Mouse (Mus musculus) midbrain, embryonic 10.5 days (tissue): ENCODE results near the gene Prss33. TPM values are rescaled to one million over a fixed set of nuclear protein-coding genes. Genes with fewer than 3 reads are reported as not detected.
"Not testable (repeated sequence)": the region's sequence is repeated elsewhere in the genome, so short reads cannot be mapped to it uniquely, and the experiment has no call there.

Experiments
- DNase-seq: peaks from one replicate; pipeline ENCODE4 v3.0.0-alpha.2; 2017; ENCODE audit warnings: low spot score
- H3K27ac ChIP-seq: fragments of 300-500 bp; sonication (generic); replicated peaks from 2 replicates; pipeline ENCODE4 v1.5.1; 2016; ENCODE audit warnings: mild to moderate bottlenecking
- H3K27me3 ChIP-seq: fragments of 300-500 bp; sonication (generic); 2 replicates; pipeline ENCODE4 v1.6.1; 2016; ENCODE audit warnings: low read depth, mild to moderate bottlenecking; ENCODE audit not compliant: poor library complexity, severe bottlenecking
- H3K36me3 ChIP-seq: fragments of 300-500 bp; sonication (generic); 2 replicates; pipeline ENCODE4 v1.6.1; 2016; ENCODE audit warnings: mild to moderate bottlenecking, moderate library complexity
- H3K4me1 ChIP-seq: fragments of 300-500 bp; sonication (generic); 2 replicates; pipeline ENCODE4 v1.6.1; 2016
- H3K4me3 ChIP-seq: fragments of 300-500 bp; sonication (generic); 2 replicates; pipeline ENCODE4 v1.5.1; 2016; ENCODE audit warnings: mild to moderate bottlenecking, moderate library complexity
- H3K9me3 ChIP-seq: fragments of 300-500 bp; sonication (generic); replicated peaks from 2 replicates; pipeline ENCODE4 v1.6.1; 2016; ENCODE audit warnings: mild to moderate bottlenecking
- WGBS: fragments of 180-500 bp; shearing (Covaris S2); methylation state at CpG from one replicate; pipeline ENCODE4 v1.1.7; 2016; 5-methylcytosine and 5-hydroxymethylcytosine counted together
- polyA plus RNA-seq: library from polyadenylated mRNA; unstranded; fragments of >200 nt; fragmentation: Nextera tagmentation; extraction: Ambion mirVana; gene quantifications from 2 replicates; pipeline ENCODE4 v1.2.1, GENCODE M21; 2016

Gene Prss33
- polyA plus RNA-seq, result 0.28 and 0.52 TPM in 2 replicates

- no peaks in the 10 kb centered on the region for H3K36me3 ChIP-seq
- H3K4me3 ChIP-seq, result no peak within 1 kb of the TSS
- H3K4me1 ChIP-seq, result peaks cover 12% of the 10 kb centered on the region
- H3K27me3 ChIP-seq, result peaks cover 12% of the 10 kb centered on the region
- no peak for DNase-seq
- peak within 1 kb of the TSS; percentile 71 for H3K27ac ChIP-seq
- no peaks in the 10 kb centered on the region for H3K9me3 ChIP-seq
- whole genome bisulfite sequencing, result 57% methylated on average over 8 of the region's 8 CpGs
These were observed at the start of gene Prss33 for GRCm38 (mm10) chr17:23836006-23836575. Gene Prss33, minus strand, starts transcription at chr17:23836056.

- H3K9me3 ChIP-seq, H3K4me1 ChIP-seq, H3K27me3 ChIP-seq, H3K4me3 ChIP-seq, H3K27ac ChIP-seq, DNase-seq, H3K36me3 ChIP-seq: not testable (repeated sequence)
- 79% methylated on average over 4 of the region's 4 CpGs for WGBS
These were observed 44.7 kb upstream of the Prss33 start, which contains the start of the genes Dcpp1 and Dcpp2 for GRCm38 (mm10) chr17:23880576-23880975. Gene Dcpp1, plus strand, starts transcription at chr17:23880876. Gene Dcpp2, plus strand, starts transcription at chr17:23880880.

- 93% methylated on average over 2 of the region's 2 CpGs for WGBS
- Histone ChIP-seq H3K4me1 (peaks cover 8% of the 10 kb centered on the region), H3K27me3 (no peaks in the 10 kb centered on the region), H3K36me3 (no peaks in the 10 kb centered on the region), H3K9me3 (no peaks in the 10 kb centered on the region), H3K27ac (no peak overlapping the region), H3K4me3 (no peak overlapping the region)
- DNase-seq, result no peak
These were observed 41.3 kb upstream of the Prss33 start for GRCm38 (mm10) chr17:23877166-23877565.

DNA sequence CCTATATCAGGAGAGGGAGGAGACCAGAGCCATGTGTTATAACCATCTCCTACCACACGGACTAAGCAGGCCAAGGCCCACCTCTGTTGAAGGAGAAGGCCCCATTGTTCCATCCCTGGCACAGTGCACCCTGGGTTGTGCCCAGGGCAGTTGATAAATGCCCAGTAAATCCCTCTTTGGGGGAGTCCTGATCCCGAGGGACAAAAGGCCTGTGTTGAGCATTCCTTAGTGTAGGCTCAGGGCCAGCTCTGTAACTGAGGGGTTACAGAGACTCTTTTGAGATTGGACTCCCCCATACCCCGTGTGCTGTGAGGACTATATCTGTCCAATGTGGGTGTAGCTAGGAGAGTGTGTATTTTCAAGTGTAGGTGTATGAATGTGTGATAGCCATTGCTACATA is 40.9 kb upstream of the Prss33 start:
- no peak for DNase-seq
- WGBS, result 66% methylated on average over 3 of the region's 3 CpGs
- Histone ChIP-seq H3K36me3 (no peaks in the 10 kb centered on the region), H3K27me3 (no peaks in the 10 kb centered on the region), H3K9me3 (no peaks in the 10 kb centered on the region), H3K27ac (no peak overlapping the region), H3K4me1 (peaks cover 8% of the 10 kb centered on the region), H3K4me3 (no peak overlapping the region)

DNA sequence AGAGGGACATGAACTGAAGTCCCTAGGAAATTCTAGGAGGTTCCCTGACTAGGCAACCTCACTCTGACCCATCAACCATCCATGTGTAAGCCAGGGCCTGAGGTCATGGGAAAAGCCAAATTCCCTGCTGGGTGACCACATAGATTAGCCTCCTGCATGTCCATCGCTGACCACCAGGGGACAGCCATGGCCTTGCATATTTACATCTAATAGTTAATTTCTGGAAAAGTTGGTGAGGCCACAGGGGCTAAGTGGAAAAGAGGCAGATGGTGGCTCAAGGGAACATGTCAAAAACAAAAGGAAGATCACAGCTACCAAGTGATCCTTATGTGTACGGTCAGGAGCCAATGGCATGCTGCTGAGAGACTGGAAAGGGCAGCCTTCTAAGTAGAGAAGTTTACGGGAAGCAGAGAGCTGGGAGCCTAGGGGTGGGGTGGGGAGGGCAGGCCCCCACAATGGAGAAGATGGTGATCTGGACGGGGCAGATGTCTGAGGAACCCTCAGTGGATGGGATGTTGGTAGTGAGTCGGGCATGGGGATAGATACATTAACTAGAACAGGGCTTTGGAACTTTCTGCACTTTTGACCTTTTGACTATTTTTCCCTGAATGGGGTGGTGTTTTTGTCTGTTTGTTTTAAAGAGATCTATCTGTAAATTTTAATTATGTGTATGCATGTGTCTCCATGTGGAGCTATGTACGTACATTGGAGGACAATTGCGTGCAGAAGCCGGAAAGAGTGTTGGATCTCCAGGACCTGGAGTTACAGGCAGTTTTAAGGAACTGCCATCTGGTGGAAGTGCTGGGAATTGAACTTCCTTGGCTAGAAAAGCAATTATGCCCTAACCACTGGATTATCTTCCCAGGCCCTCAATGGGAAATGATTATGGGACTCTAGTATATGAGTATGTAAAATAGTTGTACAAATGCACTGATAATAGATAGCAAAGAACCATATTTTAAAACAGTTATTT is 38.3 kb upstream of the Prss33 start:
- WGBS, result 55% methylated on average over 8 of the region's 8 CpGs
- H3K4me3 ChIP-seq, result no peak overlapping the region
- no peak overlapping the region; the same call in 1 of the 2 replicates for H3K27ac ChIP-seq
- no peaks in the 10 kb centered on the region for H3K36me3 ChIP-seq
- peaks cover 8% of the 10 kb centered on the region for H3K4me1 ChIP-seq
- peak; percentile 62 for DNase-seq
- no peaks in the 10 kb centered on the region for H3K27me3 ChIP-seq
- no peaks in the 10 kb centered on the region for H3K9me3 ChIP-seq

GRCm38 (mm10) chr17:23868513-23868912 is 32.7 kb upstream of the Prss33 start:
- no peak for DNase-seq
- Histone ChIP-seq H3K27me3 (no peaks in the 10 kb centered on the region), H3K4me1 (no peaks in the 10 kb centered on the region), H3K36me3 (no peaks in the 10 kb centered on the region), H3K4me3 (no peak overlapping the region), H3K9me3 (no peaks in the 10 kb centered on the region), H3K27ac (no peak overlapping the region)
- WGBS, result 87% methylated on average over 11 of the region's 11 CpGs

DNA sequence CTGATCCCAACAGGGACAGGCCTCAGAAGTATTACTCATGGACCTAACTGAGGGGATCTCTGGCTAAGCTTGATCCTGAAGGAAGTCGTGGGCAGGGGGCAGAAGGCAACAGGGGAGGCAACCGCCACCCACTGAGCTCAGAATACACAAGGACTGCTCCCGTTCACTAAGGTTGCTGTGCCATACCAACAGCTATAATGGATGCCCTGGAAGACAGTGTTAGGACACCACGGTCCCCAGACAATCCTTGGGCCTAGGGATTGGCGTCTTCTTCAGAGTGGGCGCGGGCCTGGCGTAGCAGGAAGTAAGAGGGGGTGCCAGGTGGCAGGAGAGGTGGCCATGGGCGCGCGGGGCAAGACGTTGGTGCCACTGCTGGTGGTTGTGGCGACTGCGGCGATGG is 31.9 kb upstream of the Prss33 start, which contains the start of gene Prss21:
Gene Prss21 (plus strand): TSS at position 301 of the 400 bp plus-strand sequence.
- H3K4me3 ChIP-seq, result no peak within 1 kb of the TSS
- H3K9me3 ChIP-seq, result no peaks in the 10 kb centered on the region
- H3K36me3 ChIP-seq, result no peaks in the 10 kb centered on the region
- H3K27me3 ChIP-seq, result no peaks in the 10 kb centered on the region
- WGBS, result 86% methylated on average over 15 of the region's 15 CpGs
- no peaks in the 10 kb centered on the region for H3K4me1 ChIP-seq
- no peak within 1 kb of the TSS for H3K27ac ChIP-seq
- DNase-seq, result no peak

DNA sequence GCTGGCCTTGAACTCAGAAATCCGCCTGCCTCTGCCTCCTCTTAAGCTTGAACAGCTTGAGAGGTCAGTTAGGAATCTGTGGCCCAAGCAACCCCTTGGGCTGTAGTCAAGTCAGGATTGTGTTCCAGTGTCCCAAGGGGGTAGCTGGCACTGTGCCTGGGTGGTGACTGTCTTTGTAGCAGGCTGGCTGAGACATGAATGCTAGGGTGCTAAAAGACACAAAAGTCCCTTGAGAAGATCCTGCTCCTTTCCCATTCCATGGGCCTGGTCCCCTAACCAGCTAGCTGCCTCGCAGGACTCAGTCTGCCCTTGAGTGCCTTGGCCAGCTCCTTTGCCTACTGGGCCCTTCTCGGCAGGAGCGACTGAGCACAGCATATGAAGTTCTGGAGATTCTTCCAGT is 27.1 kb upstream of the Prss33 start:
- 83% methylated on average over 4 of the region's 4 CpGs for WGBS

GRCm38 (mm10) chr17:23857913-23858312 is 22.1 kb upstream of the Prss33 start:
- no peaks in the 10 kb centered on the region for H3K36me3 ChIP-seq
- 87% methylated on average over 2 of the region's 2 CpGs for WGBS
- no peaks in the 10 kb centered on the region for H3K27me3 ChIP-seq
- no peaks in the 10 kb centered on the region for H3K4me1 ChIP-seq
- H3K9me3 ChIP-seq, result no peaks in the 10 kb centered on the region
- H3K4me3 ChIP-seq, result no peak overlapping the region
- H3K27ac ChIP-seq, result no peak overlapping the region
- DNase-seq, result no peak

More for the DNA sequence above, 27.1 kb upstream of the Prss33 start:
- Histone ChIP-seq H3K9me3 (no peaks in the 10 kb centered on the region), H3K27ac (no peak overlapping the region), H3K4me3 (no peak overlapping the region), H3K27me3 (no peaks in the 10 kb centered on the region), H3K4me1 (no peaks in the 10 kb centered on the region), H3K36me3 (no peaks in the 10 kb centered on the region)
- no peak for DNase-seq

DNA sequence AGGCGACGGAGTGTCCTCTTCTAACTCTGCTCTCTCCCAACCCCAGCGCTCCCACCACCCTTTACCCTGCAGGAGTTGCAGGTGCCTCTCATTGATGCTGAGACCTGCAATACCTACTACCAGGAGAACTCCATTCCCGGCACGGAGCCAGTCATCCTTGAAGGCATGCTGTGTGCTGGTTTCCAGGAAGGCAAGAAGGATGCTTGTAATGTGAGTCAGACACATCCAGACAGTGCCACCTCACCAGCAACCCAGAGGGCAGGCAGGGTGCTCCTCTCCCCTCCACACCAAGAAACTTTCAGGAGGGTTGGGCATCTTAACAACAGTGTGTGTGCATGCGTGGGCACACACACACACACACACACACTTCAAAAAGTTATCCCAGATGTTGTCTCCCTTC is 21.3 kb upstream of the Prss33 start:
- H3K27me3 ChIP-seq, result no peaks in the 10 kb centered on the region
- H3K4me1 ChIP-seq, result no peaks in the 10 kb centered on the region
- no peak overlapping the region for H3K4me3 ChIP-seq
- no peak for DNase-seq
- no peaks in the 10 kb centered on the region for H3K36me3 ChIP-seq
- WGBS, result 88% methylated on average over 6 of the region's 6 CpGs
- H3K9me3 ChIP-seq, result no peaks in the 10 kb centered on the region
- no peak overlapping the region for H3K27ac ChIP-seq

DNA sequence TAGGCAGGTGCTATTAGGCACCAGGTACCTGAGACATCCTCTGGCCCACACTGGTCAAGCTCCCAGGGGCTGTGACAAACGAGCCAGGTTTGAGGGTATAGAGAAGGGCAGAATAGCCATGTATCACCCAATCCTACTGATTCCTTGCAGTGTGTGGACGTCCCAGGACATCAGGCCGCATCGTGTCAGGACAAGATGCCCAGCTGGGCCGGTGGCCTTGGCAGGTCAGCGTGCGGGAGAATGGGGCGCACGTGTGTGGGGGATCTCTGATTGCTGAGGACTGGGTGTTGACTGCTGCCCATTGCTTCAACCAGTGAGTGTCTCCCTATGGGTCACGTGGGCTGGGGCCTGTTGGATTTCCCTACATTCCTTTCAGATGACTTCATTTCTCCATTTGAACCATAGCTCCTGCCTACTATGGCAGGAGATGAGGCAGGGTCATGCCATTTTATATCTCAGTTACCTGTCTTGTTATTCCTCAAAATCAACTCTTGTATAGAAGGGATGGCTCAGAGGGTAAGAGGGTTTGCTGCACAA is 18.4 kb upstream of the Prss33 start:
- WGBS, result 85% methylated on average over 10 of the region's 10 CpGs
- no peak overlapping the region for H3K4me3 ChIP-seq
- no peaks in the 10 kb centered on the region for H3K27me3 ChIP-seq
- H3K27ac ChIP-seq, result no peak overlapping the region
- H3K36me3 ChIP-seq, result no peaks in the 10 kb centered on the region
- no peaks in the 10 kb centered on the region for H3K4me1 ChIP-seq
- no peaks in the 10 kb centered on the region for H3K9me3 ChIP-seq
- no peak for DNase-seq

- Histone ChIP-seq H3K27ac (no peak overlapping the region), H3K27me3 (no peaks in the 10 kb centered on the region), H3K4me1 (no peaks in the 10 kb centered on the region), H3K9me3 (no peaks in the 10 kb centered on the region), H3K4me3 (no peak overlapping the region), H3K36me3 (no peaks in the 10 kb centered on the region)
- peak; percentile 58 for DNase-seq
- WGBS, result 33% methylated on average over 5 of the region's 5 CpGs
These were observed 17.4 kb upstream of the Prss33 start for GRCm38 (mm10) chr17:23853292-23853691.
